Mouse (Mus musculus): ENCODE results near the gene Grm4.

Grm4 gene

GRCm38 (mm10) chr17:27488173-27488823 is 32.9 kb downstream of the Grm4 start:
- no peak for DNase-seq

GRCm38 (mm10) chr17:27485940-27486339 is 35.3 kb downstream of the Grm4 start:
- no peak for DNase-seq

DNA sequence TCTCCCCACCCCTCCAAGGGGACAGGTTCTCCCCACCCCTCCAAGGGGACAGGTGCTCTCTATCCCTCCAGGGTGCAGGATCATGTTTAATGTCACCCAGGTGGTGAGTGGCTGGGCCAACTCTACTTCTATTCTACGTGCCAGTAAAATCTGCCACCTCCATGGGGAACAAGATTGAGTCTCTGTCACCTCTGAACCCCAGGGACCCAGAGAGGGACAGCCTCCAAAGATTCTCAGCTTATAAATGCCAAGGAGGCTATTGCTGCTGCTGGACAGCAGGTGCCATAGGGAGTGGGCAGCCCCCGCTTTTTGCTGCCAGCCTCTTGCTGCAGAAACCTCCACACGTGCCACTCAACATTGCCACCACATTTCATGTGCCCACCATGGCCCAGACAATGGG is 37.6 kb downstream of the Grm4 start:
- DNase-seq, result no peak

DNA sequence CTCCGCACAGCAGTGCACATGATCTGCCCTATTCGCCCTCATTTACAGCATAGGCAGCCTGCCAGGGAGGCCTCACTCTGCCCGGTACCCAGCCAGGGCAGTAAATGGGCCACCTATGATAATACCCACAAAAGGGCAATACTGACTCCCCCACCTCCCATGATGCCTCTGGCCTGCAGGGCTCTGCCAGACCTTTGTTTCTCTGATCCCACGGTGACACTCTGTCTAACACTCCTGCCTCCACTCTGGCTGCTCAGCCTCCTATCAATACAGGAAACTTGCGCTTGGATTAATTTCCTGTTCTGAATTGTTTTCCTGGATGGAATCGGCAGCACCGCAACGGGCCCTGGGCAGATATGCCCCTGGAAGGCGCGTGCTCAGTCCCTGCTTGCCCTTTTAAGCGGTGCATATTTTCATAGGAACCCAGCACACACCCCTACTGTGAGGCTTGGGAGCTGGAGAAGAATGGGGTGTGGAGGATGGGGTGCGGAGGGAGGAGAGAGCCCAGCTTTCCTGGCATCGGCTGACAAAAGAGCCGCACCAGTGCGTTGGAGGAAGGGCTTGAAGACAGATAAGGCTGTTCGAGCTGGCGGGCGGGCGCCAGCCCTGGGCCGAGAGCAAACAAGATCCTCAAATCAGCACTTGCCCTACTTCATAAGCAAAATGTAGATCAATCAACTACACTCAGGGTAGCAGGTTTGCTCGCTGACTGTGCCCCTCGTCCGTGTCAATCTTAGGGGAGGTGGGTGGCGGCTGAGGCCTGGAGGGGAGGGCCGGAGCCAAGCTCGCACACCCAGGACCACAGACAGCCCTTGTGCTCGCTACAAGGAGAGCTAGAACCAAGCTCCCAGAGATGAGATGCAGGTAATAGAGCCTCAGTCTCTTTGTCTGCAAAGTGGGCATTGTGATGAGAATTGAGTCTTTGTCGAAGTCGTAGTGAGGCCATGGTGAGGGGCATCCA is 40.8 kb downstream of the Grm4 start:
- peak; percentile 13 to 49 for DNase-seq

DNA sequence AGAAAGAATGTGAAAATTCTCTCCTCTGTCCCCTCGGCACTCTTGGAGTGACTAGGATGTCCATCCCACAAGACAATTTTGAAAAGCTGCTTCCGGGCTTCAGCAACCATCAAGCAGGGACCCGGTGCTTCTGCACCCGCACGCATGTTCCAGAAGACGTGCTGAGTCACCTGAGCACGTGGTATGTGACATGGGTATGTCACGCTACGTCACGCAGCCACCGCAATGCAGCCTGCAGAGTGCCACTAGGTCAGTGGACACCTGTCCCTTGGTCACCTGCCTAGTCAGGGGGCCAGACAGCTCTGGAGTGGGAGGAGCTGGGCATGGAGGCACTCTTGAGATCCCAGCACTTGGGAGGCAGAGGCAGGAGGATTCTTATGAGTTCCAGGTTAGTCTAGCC is 45.6 kb downstream of the Grm4 start:
- no peak for DNase-seq

DNA sequence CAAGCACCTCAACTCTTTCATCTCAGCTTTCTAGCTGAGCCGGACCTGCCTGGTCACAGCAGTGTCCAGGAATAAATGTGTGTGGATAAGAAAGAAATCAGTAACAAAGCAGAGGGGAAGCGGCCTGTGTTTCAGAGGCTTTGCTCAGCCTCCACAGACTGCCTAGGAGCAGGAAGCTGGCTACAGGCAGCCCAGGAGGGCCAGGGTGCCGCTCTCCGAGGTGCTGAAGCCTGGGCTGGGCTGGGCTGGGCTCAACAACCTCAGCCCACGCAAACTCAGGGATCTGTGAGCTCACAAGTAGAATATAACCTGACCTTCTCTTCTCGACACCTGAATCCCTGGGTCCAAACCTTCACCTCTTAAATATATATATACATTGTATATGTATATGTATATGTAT is 54.6 kb downstream of the Grm4 start:
- peak; percentile 66 to 67 for DNase-seq

GRCm38 (mm10) chr17:27465924-27466323 is 55.3 kb downstream of the Grm4 start:
- DNase-seq, result no peak

GRCm38 (mm10) chr17:27464327-27464962 is 56.8 kb downstream of the Grm4 start:
- DNase-seq, result no peak

- no peak for DNase-seq
Observed at GRCm38 (mm10) chr17:27459979-27460378, 61.2 kb downstream of the Grm4 start.

DNA sequence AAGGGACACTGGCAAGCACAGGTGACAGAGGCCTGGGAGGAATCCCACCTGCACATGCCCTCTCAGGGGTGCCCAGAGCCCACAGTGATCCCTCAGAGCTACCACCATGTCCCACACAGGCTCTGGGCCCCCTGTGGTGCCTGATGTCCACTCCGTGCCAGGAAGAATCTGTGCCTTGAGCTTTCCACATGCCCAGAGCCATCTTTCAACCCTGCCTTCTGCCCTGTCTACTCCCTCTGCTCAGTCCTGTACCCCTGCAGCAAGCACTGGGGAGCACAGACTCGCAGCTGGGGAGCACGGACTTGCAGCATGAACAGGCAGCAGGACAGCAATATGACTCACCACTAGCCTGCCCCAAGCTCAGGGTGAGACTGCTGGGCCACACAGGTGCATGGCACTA is 62.0 kb downstream of the Grm4 start:
- DNase-seq, result no peak

- DNase-seq, result no peak
Observed at GRCm38 (mm10) chr17:27457863-27458494, 63.2 kb downstream of the Grm4 start.

DNA sequence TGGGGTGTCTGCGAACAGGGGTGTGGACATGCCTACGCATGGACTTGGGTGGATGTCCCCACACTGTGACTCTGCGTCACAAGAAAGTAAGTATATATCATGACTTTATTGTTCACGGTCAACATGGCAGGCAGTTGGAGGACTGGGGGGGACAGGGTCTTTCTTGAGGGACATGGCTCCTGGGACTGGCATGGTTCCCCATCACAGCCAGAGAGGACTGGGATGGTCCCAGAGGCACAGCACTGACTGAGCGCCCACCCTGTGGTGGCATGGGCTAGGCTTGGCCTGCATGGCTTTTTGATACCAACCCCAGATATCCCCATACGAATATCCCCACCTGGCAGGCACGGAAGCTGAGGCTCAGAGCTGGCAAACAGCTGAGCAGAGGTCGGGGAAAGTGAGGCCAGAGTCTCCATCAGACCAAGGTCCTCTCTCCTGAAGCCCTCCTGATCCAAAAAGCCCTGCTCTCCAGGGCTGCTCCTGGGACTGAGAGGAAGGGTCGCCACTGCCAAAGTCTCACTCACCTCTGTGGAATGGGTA is 64.1 kb downstream of the Grm4 start:
- DNase-seq, result no peak

DNA sequence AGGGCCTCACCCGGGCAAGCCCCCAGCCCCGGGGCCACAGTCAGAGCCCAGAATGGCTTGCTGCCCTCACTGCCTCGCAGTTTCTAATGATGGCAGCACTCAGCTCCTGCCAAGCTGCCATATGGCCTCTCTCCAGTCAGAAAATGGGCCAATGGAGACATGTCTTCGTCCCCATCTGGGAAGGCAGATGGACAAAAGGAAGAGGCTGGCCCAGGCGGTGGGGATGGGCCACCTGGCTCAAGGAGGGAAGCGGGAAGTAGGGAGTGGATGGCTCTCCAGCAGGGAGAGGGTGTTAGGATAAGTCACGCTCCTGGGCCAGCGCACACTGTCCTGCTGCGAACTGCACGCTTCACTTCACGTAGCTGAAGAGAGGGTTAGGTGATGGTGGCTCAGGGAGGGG is 64.8 kb downstream of the Grm4 start:
- no peak for DNase-seq

DNA sequence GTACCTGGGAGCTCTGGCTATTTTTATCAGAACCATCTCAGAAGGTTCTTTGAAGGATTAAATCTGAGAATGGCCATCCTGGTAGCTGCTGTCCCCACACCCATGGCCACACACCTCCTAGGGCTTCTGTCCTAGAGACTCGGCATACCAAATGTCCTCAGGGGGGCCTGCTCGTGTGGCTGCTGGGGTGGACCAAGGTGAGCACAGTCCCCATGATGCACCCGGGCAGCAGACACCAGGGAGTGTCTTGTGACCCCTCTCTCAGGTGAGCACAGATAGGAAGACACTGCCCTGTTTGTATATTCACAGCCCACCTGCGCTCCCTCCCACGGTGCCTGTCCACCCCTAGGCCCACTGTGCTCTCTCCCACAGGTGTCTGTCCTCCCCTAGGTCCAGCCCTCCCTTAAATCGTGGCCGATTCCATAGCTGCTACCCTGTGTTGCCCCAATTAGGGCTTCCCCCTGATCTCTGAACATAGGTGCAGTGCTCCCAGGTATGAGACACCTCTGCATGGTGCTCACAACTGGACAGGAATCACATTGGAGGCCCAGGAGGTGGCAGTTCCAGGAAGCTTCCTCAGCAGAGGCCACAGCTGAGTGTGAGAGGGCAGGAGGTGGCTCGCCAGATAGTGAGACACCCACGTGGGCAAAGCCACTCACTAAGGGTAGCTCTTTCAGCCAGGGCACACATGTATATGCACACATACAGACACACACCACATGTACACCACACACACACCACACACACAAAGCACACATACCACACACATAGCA is 66.0 kb downstream of the Grm4 start:
- no peak for DNase-seq

- DNase-seq, result no peak
Observed at GRCm38 (mm10) chr17:27454396-27454795, 66.8 kb downstream of the Grm4 start.

- no peak for DNase-seq
Observed at GRCm38 (mm10) chr17:27453045-27453444, 68.2 kb downstream of the Grm4 start.

- no peak for DNase-seq
Observed at GRCm38 (mm10) chr17:27451787-27452186, 69.4 kb downstream of the Grm4 start.

DNA sequence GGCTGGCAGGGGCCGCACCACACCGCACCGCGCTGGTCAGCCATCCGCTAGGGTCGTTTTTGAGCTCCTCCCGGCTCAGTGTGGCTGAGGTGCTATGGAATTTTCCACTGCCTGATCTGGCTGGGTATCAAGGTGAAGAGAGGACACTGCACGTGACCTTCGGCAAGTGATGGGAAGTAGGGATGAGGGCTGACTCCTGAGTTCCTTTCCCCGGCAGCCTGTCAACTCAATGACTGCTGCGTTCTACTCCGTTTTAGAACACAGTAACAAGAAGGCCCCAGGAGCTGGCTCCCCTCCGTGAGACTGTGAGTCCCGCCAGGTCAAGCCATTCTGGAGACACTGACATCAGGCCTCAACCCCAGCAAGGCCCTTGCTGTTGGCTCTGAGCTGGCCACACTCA is 70.0 kb downstream of the Grm4 start:
- DNase-seq, result no peak

DNA sequence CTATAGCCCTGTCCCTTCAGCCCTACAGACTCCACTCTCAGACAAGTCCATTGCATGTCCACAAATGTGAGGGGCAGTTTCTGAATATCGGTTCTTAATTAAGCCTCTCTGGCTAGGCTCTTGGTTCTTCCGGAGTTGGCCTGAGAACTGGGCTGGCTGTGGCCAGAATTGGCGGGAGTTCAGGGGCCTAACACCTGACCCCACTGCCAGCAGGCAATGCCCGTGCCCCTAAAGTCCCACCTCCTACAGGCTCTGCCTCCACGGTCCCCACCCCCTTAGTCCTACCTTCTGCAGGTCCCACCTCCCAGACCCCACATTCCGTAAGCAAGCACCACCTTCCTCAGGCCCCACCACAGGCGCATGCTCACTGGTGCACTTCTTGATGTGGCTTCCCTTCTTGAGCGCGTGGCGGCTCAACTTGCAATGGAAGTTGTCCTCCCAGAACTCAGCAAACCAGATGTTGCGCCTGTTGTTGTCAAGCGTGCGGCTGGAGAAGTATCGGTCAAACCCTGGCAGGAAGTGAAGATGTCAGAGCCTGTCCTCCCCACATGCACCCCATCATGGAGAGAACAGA is 71.4 kb downstream of the Grm4 start:
- DNase-seq, result no peak

DNA sequence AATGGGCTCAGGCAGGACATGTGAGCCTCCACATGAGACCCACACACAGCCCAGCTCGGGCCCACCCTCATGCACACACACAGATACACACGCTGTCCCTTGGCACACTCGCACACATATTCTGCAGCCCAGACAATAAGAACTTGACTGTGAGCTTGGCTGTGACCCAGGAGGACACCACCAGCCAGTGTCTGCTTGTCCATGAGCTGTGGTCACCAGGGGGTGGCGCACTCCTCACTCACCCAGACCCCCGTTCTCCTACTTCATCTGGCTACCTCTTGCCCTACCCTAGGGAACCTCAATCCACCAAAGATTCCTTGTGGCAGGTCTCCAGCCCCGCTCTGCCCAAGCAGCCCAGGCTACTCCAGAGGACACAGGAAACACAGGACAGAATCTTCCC is 72.5 kb downstream of the Grm4 start:
- DNase-seq, result no peak

DNA sequence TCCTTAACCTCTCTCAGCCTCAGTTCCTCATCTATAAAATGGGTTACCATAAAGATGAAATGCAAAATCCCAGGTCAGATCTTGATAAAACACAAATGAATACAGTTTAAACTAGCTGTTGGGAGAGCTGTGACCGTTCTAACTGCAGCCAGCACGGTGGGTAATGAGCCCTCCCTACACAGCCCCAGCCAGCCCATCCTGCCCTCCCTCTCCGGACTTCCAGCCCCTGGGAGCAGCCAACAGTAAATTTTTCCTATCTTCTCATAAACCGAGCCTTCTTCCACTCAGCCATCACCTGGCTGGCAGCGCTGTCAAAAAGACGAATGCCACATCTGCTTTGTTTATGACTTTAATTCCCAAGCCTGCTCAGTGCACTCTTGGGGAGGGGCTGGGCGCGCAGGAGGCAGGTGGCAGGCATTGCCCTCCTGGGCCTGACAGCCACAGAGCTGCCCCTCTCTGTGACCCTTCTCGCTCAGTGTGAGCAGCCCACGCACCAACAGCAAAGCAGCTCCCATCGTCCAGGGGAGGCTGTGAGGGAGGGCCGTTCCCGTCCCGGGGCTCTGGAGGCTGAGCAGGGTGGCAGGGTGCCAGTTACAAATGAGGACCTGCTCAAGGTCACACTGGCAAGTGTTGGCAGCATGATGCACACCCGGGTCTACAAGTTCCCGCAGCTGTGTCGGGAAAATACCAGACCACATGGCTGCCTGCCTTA is 75.7 kb downstream of the Grm4 start:
- DNase-seq, result no peak
